Mouse (Mus musculus): ENCODE measurements at regions not wholly inside any gene's neighbourhood (a gene's known extent, or its start where the extent isn't known, plus 50 kb on each side); places are given as distances from the start of the nearest gene placed in this dataset.

DNA sequence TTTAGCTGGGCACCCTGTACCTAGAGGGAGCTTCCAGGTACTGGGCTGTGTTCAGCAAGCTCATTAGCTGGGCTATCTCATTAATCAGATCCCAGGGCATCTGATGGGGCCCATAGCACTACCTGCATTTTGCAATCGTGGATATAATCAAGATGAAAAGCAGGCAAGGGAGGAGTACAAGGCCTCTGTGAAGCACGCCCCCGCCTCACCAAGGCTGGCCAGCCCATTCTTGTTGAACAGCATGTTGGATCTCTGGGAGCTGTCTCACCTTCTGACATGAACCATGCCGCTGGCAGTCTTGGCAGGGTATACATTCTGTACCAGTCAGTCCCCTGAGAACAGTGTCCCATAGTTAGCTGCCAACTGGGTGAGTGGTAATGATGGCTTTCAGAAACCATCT, 122.3 kb upstream of the Irx3 start:
- TF ChIP-seq CTCF (IDR thresholded peaks at IDR 0.05; ENCODE audit: low read depth) (no peak), EP300 (IDR thresholded peaks at IDR 0.05; ENCODE audit: low read depth) (no peak)

Data from liver, postnatal 0 days (tissue).